Mouse (Mus musculus): ENCODE results near the gene Cby3. TPM values are rescaled to one million over a fixed set of nuclear protein-coding genes. Genes with fewer than 3 reads are reported as not detected.
"Not testable (repeated sequence)": the region's sequence is repeated elsewhere in the genome, so short reads cannot be mapped to it uniquely, and the experiment has no call there.

Cby3 gene
- total and polyA plus RNA-seq, 3 experiments, result not detected

DNA sequence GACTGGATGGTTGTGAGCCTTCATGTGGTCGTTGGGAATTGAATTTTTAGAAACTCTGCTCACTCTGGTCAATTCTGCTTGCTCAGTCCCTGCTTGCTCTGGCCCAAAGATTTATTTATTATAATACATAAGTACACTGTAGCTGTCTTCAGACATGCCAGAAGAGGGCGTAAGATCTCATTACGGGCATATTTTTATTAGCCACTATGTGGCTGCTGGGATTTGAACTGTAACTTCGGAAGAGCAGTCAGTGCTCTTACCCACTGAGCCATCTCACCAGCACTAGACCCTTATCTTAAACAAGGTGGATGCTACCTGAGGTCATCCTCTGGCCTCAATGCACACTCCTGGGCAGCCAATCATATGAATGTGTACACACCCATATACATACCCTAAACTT lies 34.9 kb upstream of the Cby3 start:
- H3K4me1 ChIP-seq (ENCODE audit: control insufficient read depth in 1 of 2, insufficient read depth in 2 of 2), result peaks cover 3 to 69% of the 10 kb centered on the region in 2 experiments; a peak in 3 of 4 replicates

DNA sequence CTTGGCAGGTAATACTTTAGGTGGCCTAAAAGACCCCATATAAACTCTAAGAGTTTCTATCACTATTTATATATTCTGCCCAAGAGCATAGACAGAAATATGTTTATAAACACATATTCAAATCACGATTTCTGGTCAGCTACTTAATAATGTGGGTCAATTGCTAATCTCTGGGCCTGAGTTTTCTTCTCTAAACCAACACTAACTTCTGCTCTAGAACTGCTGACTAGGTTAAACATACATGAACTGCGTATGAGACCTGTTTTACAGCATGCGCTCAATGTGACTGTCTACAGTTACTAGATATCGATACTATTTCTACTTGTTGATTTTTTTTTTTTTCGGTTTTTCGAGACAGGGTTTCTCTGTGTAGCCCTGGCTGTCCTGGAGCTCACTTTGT lies 33.0 kb upstream of the Cby3 start:
- H3K79me2 ChIP-seq (replicated peaks; ENCODE audit: control insufficient read depth, extremely low read depth, insufficient read depth, poor library complexity, severe bottlenecking), result peaks cover 89% of the 10 kb centered on the region
- in situ Hi-C loops (cut with MboI; ENCODE audit: low pct_ligation_motif_present, low pct_unique_long_range_greater_than_20kb, low sequenced_read_pairs), result no loop called here
- TF ChIP-seq SIN3A (IDR thresholded peaks at IDR 0.05; ENCODE audit: low read length), result no peak
- no peak for TF ChIP-seq USF2 (conservative IDR thresholded peaks at IDR 0.05; ENCODE audit: low read depth, low read length)
- TF ChIP-seq MAFK (IDR thresholded peaks at IDR 0.05; ENCODE audit: insufficient replicate concordance, low read length), result peak; percentile 63; the same call in 1 of the 2 replicates
- no peak for TF ChIP-seq CTCF (conservative IDR thresholded peaks at IDR 0.05 in 1 of 2, IDR thresholded peaks at IDR 0.05 in 1 of 2; ENCODE audit: low read depth in 2 of 2, low read length in 2 of 2)
- TF ChIP-seq NRF1 (IDR thresholded peaks at IDR 0.05; ENCODE audit: low read depth, low read length), result no peak
- dilution Hi-C loops (cut with MboI; ENCODE audit: extremely low pct_ligation_motif_present, extremely low pct_unique_long_range_greater_than_20kb, low sequenced_read_pairs), result no loop called here
- no peak overlapping the region for H3K4me2 ChIP-seq (ENCODE audit: insufficient read depth, low read depth, poor library complexity, severe bottlenecking)
- peaks cover 11 to 45% of the 10 kb centered on the region in 2 experiments for H3K36me3 ChIP-seq (replicated peaks in 1 of 2; ENCODE audit: control insufficient read depth in 1 of 2, insufficient read depth in 1 of 2, low read length in 1 of 2)
- H3K27me3 ChIP-seq (replicated peaks), result no peaks in the 10 kb centered on the region
- no peak for DNase-seq (ENCODE audit: extremely low read depth)
- H3K4me1 ChIP-seq (ENCODE audit: control insufficient read depth in 1 of 2, insufficient read depth in 2 of 2), result peaks cover 3 to 61% of the 10 kb centered on the region in 2 experiments; a peak in 3 of 4 replicates
- no peak overlapping the region for H3K27ac ChIP-seq (ENCODE audit: insufficient read depth, low read depth)
- no peak overlapping the region for H3K4me3 ChIP-seq (replicated peaks in 1 of 3; ENCODE audit: low read depth in 2 of 3, low read length in 2 of 3, poor library complexity in 1 of 3)
- H3K9ac ChIP-seq (ENCODE audit: insufficient read depth, low read depth), result no peak overlapping the region
- no peaks in the 10 kb centered on the region for H3K9me3 ChIP-seq (replicated peaks; ENCODE audit: low read length)

More for the DNA sequence above, 34.9 kb upstream of the Cby3 start:
- H3K4me2 ChIP-seq (ENCODE audit: insufficient read depth, low read depth, poor library complexity, severe bottlenecking); H3K9me3 ChIP-seq (replicated peaks; ENCODE audit: low read length); dilution Hi-C loops (cut with MboI; ENCODE audit: extremely low pct_ligation_motif_present, extremely low pct_unique_long_range_greater_than_20kb, low sequenced_read_pairs); H3K27ac ChIP-seq (ENCODE audit: insufficient read depth, low read depth); H3K4me3 ChIP-seq (replicated peaks in 1 of 3; ENCODE audit: low read depth in 2 of 3, low read length in 2 of 3, poor library complexity in 1 of 3); H3K27me3 ChIP-seq (replicated peaks); DNase-seq (ENCODE audit: extremely low read depth); H3K9ac ChIP-seq (ENCODE audit: insufficient read depth, low read depth); in situ Hi-C loops (cut with MboI; ENCODE audit: low pct_ligation_motif_present, low pct_unique_long_range_greater_than_20kb, low sequenced_read_pairs): not testable (repeated sequence)
- peaks cover 93% of the 10 kb centered on the region for H3K79me2 ChIP-seq (replicated peaks; ENCODE audit: control insufficient read depth, extremely low read depth, insufficient read depth, poor library complexity, severe bottlenecking)
- peak; percentile 5 to 24; a peak in 2 of 4 replicates for TF ChIP-seq CTCF (conservative IDR thresholded peaks at IDR 0.05 in 1 of 2, IDR thresholded peaks at IDR 0.05 in 1 of 2; ENCODE audit: low read depth in 2 of 2, low read length in 2 of 2)
- peaks cover 11 to 57% of the 10 kb centered on the region in 2 experiments for H3K36me3 ChIP-seq (replicated peaks in 1 of 2; ENCODE audit: control insufficient read depth in 1 of 2, insufficient read depth in 1 of 2, low read length in 1 of 2)

DNA sequence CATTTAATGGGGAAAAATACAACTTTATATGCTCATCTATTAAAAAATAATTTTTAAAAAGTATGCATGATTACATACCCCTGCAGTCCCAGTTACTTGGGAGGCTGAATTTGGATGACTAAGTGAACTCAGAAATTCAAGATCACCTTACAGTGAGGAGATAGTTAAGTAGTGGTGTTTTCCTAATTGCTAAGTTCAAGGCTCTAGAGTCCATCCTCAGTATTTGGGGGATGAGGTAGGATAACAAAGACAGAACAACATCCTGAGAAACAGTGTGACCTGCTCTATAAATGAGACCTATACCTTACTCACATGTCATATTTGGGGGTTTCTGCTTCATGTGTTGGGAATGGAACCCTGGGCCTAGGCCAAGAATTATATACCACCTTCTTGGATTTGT lies 31.9 kb upstream of the Cby3 start:
- no peak for TF ChIP-seq NRF1 (IDR thresholded peaks at IDR 0.05; ENCODE audit: low read depth, low read length)
- no peak for TF ChIP-seq CHD2 (IDR thresholded peaks at IDR 0.05; ENCODE audit: low read length)
- TF ChIP-seq MAZ (IDR thresholded peaks at IDR 0.05; ENCODE audit: low read depth, low read length), result no peak
- TF ChIP-seq EP300 (IDR thresholded peaks at IDR 0.05; ENCODE audit: low read length), result no peak
- TF ChIP-seq CHD1 (IDR thresholded peaks at IDR 0.05; ENCODE audit: low read depth, low read length), result no peak
- no peak for TF ChIP-seq ZC3H11A (IDR thresholded peaks at IDR 0.05; ENCODE audit: low read depth, low read length)
- TF ChIP-seq RCOR1 (conservative IDR thresholded peaks at IDR 0.05; ENCODE audit: low read depth, low read length), result no peak
- TF ChIP-seq USF2 (conservative IDR thresholded peaks at IDR 0.05; ENCODE audit: low read depth, low read length), result no peak
- Histone ChIP-seq H3K79me2 (replicated peaks; ENCODE audit: control insufficient read depth, extremely low read depth, insufficient read depth, poor library complexity, severe bottlenecking) (peaks cover 85% of the 10 kb centered on the region), H3K27me3 (replicated peaks) (no peaks in the 10 kb centered on the region), H3K9me3 (replicated peaks; ENCODE audit: low read length) (no peaks in the 10 kb centered on the region), H3K27ac (ENCODE audit: insufficient read depth, low read depth) (no peak overlapping the region), H3K4me3 (replicated peaks in 1 of 3; ENCODE audit: low read depth in 2 of 3, low read length in 2 of 3, poor library complexity in 1 of 3) (no peak overlapping the region), H3K4me2 (ENCODE audit: insufficient read depth, low read depth, poor library complexity, severe bottlenecking) (peak overlapping the region; percentile 81), H3K4me1 (ENCODE audit: control insufficient read depth in 1 of 2, insufficient read depth in 2 of 2) (peaks cover 3 to 60% of the 10 kb centered on the region in 2 experiments; a peak in 3 of 4 replicates), H3K36me3 (replicated peaks in 1 of 2; ENCODE audit: control insufficient read depth in 1 of 2, insufficient read depth in 1 of 2, low read length in 1 of 2) (peaks cover 8 to 37% of the 10 kb centered on the region in 2 experiments), H3K9ac (ENCODE audit: insufficient read depth, low read depth) (peak overlapping the region; percentile 53)
- in situ Hi-C loops (cut with MboI; ENCODE audit: low pct_ligation_motif_present, low pct_unique_long_range_greater_than_20kb, low sequenced_read_pairs) (no loop called here), dilution Hi-C loops (cut with MboI; ENCODE audit: extremely low pct_ligation_motif_present, extremely low pct_unique_long_range_greater_than_20kb, low sequenced_read_pairs) (no loop called here)
- no peak for DNase-seq (ENCODE audit: extremely low read depth)

Data from CH12.LX (cell line).